Mouse (Mus musculus): ENCODE measurements around the gene Gm13691. TPM values are rescaled to one million over a fixed set of nuclear protein-coding genes. Genes with fewer than 3 reads are reported as not detected.
"Not testable (repeated sequence)": the region's sequence is repeated elsewhere in the genome, so short reads cannot be mapped to it uniquely, and the experiment has no call there.

Gene Gm13691
- total RNA-seq, 2 experiments from 2014 or later: 1.6 to 1.7 TPM

- DNase-seq (ENCODE audit: extremely low spot score in 1 of 2, low spot score in 1 of 2): no peak
Observed at GRCm38 (mm10) chr2:84025217-84025616, 34.9 kb downstream of the Gm13691 start.

DNA sequence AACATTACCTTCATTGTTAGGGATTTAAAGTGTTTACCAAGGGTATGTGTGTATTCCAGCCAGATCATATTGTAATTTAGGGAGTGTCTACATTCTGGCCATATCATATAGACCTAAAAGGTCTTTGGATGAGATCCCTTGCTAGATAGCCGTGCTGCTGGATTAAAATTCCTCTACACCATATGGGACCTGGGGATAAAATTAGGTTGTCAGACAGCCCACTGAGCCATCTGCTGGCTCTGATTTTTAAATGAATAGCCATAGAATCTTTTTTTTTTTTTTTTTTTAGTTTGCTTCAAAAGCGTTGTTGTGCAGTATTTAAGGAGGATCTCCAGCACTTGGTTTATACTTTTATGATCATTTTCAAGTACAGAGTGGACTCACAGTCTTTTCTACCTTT, 42.2 kb downstream of the Gm13691 start:
- DNase-seq (ENCODE audit: extremely low spot score in 1 of 2, low spot score in 1 of 2): no peak

DNA sequence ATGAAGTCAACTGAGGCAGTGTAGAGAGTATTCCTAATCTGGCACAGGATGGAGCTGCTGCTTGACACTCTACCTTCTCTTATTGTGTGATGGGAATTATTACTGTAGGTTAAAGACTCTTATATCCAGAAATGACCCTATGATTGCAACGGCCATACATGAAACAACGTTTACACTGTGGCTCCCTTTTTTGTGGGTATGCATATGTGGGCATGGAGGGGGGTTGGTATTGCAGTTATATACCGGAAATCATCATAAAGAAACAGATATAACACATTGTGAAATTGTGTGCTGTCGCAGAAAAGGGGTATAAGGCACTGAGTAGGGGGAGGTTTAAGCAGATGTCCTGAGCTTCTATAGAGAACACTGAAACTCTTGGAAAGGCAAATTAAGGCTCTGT, 45.6 kb downstream of the Gm13691 start:
- DNase-seq (ENCODE audit: extremely low spot score in 1 of 2, low spot score in 1 of 2): no peak

DNA sequence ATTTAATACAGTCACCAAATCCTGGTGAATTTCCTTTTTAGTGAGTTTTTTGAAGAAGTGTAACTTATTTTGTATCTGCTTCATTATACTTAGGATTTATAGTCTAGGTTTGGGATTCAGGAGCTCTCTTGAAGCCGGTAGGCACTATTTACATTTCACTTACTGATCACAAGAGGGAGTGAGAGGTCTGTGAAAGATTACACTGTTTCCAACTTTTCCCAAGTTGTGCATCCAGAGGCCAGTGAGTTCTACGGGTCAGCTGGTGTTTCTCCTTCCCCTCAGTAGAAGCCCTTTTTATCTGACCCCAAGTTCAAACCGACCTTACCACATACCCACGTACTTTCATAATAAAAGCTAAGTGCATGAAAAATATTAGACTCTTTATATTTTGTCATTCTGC, 47.0 kb downstream of the Gm13691 start:
- no peak for DNase-seq (ENCODE audit: extremely low spot score in 1 of 2, low spot score in 1 of 2)

DNA sequence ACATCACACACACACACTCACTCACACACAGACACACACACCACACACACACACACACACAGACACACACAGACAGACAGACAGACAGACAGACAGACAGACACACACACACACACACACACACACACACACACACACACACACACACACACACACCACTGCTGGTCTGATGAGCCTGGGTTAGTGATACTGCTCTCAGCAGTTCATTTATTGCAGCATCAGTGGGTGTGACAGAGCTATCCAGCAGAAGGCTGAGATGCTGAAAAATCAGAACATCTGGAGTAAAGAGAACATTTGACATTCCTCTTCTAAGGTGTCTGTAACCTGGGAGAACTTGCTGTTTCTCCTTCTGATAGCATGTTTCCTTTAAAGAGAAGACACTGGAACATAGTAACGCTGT, 47.6 kb downstream of the Gm13691 start:
- not testable (repeated sequence) for DNase-seq (ENCODE audit: extremely low spot score in 1 of 2, low spot score in 1 of 2)

- no peak for DNase-seq (ENCODE audit: extremely low spot score in 1 of 2, low spot score in 1 of 2)
Observed at GRCm38 (mm10) chr2:84039277-84039676, 48.9 kb downstream of the Gm13691 start.

Other genes starting within 250 kb of the Gm13691 start
- gene Fam171b, start 177.9 kb upstream of the Gm13691 start, total RNA-seq (2021): 100 to 1,000 TPM; 200 to 203 TPM
- gene Zswim2, start 49.3 kb upstream of the Gm13691 start, total RNA-seq (2021): not detected
- gene Gm13698, start 34.9 kb upstream of the Gm13691 start, total RNA-seq (2021): 1 to 10 TPM; 1.6 to 1.7 TPM
- gene Gm13693, start 29.1 kb upstream of the Gm13691 start, total RNA-seq (2021): 1 to 10 TPM; 1.6 to 1.7 TPM
- not detected for gene Gm13695, start 23.2 kb upstream of the Gm13691 start, total RNA-seq (2021)
- gene Gm13696, start 17.4 kb upstream of the Gm13691 start, total RNA-seq (2021): 1 to 10 TPM; 1.6 to 1.7 TPM
- 1 to 10 TPM; 1.6 to 1.7 TPM for gene Gm13694, start 11.6 kb upstream of the Gm13691 start, total RNA-seq (2021)
- gene Gm13697, start 5.8 kb upstream of the Gm13691 start, total RNA-seq (2021): 1 to 10 TPM; 1.6 to 1.7 TPM